Mouse (Mus musculus) limb, embryonic 15.5 days (tissue): ENCODE measurements around the gene Hephl1. TPM values are rescaled to one million over a fixed set of nuclear protein-coding genes. Genes with fewer than 3 reads are reported as not detected.

ENCODE experiments used
- ATAC-seq: fragments of 200-750 bp; cut with Nextera tagmentation; 2 replicates; pipeline ENCODE4 v1.8.0; 2017; ENCODE audit warnings: low read depth, moderate TSS enrichment; ENCODE audit not compliant: insufficient number of reproducible peaks, low FRiP score, low TSS enrichment
- H3K27ac ChIP-seq: fragments of 300-500 bp; sonication (generic); 2 replicates; pipeline ENCODE4 v1.5.1; 2015; ENCODE audit warnings: moderate library complexity, mild to moderate bottlenecking, inconsistent platforms
- H3K27me3 ChIP-seq: fragments of 300-500 bp; sonication (generic); 2 replicates; pipeline ENCODE4 v1.6.1; 2015; ENCODE audit warnings: inconsistent platforms
- H3K36me3 ChIP-seq: fragments of 300-500 bp; sonication (generic); 2 replicates; pipeline ENCODE4 v1.6.1; 2015; ENCODE audit warnings: inconsistent platforms
- H3K4me1 ChIP-seq: fragments of 300-500 bp; sonication (generic); 2 replicates; pipeline ENCODE4 v1.6.1; 2015; ENCODE audit warnings: inconsistent platforms
- H3K4me2 ChIP-seq: fragments of 300-500 bp; sonication (generic); 2 replicates; pipeline ENCODE4 v1.6.1; 2015; ENCODE audit warnings: mild to moderate bottlenecking, inconsistent platforms
- H3K4me3 ChIP-seq: fragments of 300-500 bp; sonication (generic); 2 replicates; pipeline ENCODE4 v1.5.1; 2015; ENCODE audit warnings: mild to moderate bottlenecking, inconsistent platforms
- H3K9ac ChIP-seq: fragments of 300-500 bp; sonication (generic); 2 replicates; pipeline ENCODE4 v1.6.1; 2015; ENCODE audit warnings: inconsistent platforms
- H3K9me3 ChIP-seq: fragments of 300-500 bp; sonication (generic); 2 replicates; pipeline ENCODE4 v1.6.1; 2016; ENCODE audit warnings: inconsistent platforms
- WGBS: fragments of 180-500 bp; shearing (Covaris S2); methylation state at CpG from one replicate; pipeline ENCODE4 v1.1.7; 2015; 5-methylcytosine and 5-hydroxymethylcytosine counted together
- polyA plus RNA-seq: library from polyadenylated mRNA; unstranded; fragments of >200 nt; fragmentation: Nextera tagmentation; extraction: Ambion mirVana; gene quantifications from 2 replicates; pipeline ENCODE4 v1.2.1, GENCODE M21; 2015

Gene Hephl1
- polyA plus RNA-seq, 1 experiment from 2014 or later = 0.17 TPM

DNA sequence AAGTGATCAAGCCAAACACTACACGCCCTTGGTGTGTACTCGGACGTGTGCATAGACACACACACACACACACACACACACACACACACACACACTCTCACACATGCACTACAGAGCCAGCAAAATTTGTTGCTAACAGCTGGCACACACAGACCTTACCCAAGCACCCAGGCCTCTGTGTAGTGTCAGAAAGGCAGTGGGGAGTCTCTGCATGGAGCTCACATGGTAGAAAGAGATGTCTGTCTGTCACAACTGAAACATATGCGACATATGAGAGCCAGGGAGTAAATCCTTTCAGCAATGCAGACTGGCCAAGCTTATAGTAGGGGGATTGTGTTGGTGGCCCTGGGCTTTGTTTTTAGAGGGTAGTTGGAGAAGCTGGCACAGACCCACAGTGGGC is 79.1 kb downstream of the Hephl1 start:
- Histone ChIP-seq H3K36me3 (no peaks in the 10 kb centered on the region), H3K27me3 (no peaks in the 10 kb centered on the region), H3K27ac (no peak overlapping the region), H3K9me3 (no peaks in the 10 kb centered on the region), H3K4me2 (no peak overlapping the region), H3K9ac (no peak overlapping the region), H3K4me1 (peaks cover 3% of the 10 kb centered on the region; the same call in 1 of the 2 replicates), H3K4me3 (no peak overlapping the region)
- no peak for ATAC-seq
- 93% methylated on average over 4 of the region's 4 CpGs for WGBS

DNA sequence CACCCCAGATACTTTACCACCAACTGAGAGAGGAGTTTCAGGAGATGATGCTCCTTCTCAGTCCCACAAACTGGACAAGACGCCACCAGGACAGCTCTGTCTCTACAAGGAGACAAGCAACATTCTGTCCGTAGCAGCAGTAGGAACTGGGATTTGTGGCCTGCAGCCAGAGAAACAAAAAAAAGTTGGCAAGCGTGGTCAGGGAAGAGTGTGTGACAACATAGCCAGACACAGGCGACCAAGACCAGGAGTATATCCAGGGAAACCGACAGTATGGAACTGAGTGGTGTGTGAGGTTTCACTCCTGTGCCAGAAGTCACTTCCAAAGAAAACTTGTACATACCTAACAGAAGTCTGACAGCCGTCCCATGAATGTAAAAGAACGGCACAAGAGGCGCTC is 81.1 kb downstream of the Hephl1 start:
- ATAC-seq = no peak; the same call in 1 of the 2 replicates
- H3K36me3 ChIP-seq = 0 out of 2 replicates have a peak, but pooled peaks cover 5% of the 10 kb centered on the region
- no peak overlapping the region for H3K4me2 ChIP-seq
- no peak overlapping the region; the same call in 1 of the 2 replicates for H3K27ac ChIP-seq
- H3K9ac ChIP-seq = no peak overlapping the region
- H3K9me3 ChIP-seq = no peaks in the 10 kb centered on the region
- peaks cover 3% of the 10 kb centered on the region; the same call in 1 of the 2 replicates for H3K4me1 ChIP-seq
- WGBS = 49% methylated on average over 8 of the region's 8 CpGs
- no peak overlapping the region for H3K4me3 ChIP-seq
- no peaks in the 10 kb centered on the region for H3K27me3 ChIP-seq

DNA sequence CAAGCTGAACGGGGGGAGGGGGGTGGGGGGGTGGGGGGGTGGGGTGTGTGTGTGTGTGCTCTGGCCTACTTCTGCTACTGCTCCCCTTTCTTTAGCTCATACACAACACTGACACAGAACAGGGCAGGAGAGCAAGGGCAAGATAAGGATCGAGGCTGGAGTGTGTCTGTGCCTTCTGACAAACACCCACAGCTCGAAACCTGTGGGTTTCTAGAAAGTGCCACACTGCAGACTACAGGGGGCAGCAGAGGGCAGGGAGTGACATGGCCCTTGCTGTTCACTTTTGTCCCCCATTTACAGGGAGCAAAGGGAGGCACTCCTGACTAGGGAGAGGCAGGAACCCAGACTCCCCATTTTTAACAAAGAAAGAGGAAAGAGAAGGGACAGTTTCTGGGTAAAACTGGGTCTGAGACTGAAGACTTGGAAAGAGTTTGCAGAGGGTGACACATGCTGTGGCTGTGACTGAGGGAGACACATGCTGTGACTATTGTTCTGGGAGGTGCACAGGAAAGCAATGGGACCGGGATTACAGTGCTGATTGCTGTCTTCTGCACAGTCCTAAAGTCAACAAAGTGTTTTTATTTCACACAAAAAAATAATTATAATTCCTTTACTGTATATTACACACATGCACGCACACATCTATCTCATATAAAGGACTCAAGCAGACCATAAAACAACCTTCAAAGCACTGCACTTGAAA is 82.7 kb downstream of the Hephl1 start:
- Histone ChIP-seq H3K27ac (no peak overlapping the region), H3K4me3 (no peak overlapping the region), H3K9ac (no peak overlapping the region), H3K4me1 (peaks cover 3% of the 10 kb centered on the region; the same call in 1 of the 2 replicates), H3K36me3 (0 out of 2 replicates have a peak, but pooled peaks cover 5% of the 10 kb centered on the region), H3K27me3 (no peaks in the 10 kb centered on the region), H3K9me3 (no peaks in the 10 kb centered on the region), H3K4me2 (no peak overlapping the region)
- WGBS = 50% methylated on average over 5 of the region's 5 CpGs
- ATAC-seq = no peak

DNA sequence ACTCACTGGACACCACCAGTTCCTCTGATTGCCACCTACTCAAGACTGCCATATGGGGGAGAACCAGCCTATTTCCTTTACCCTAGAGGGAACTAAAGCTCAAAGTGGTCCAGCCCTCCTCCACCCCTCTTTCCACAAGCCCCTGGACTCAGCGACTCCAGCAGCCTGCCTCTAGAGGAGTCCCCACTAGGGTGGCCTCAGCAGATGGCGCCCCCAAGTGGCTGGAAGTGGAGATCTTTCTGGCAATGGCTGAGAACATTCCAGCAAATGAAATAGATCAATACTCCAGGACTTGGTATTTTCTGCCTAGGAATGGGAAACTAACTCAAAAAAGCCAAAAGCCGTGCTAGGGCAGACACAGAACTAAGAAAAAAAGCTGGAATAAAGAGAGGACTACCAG is 84.2 kb downstream of the Hephl1 start:
- H3K4me3 ChIP-seq = no peak overlapping the region
- ATAC-seq = no peak
- no peaks in the 10 kb centered on the region for H3K27me3 ChIP-seq
- peaks cover 3% of the 10 kb centered on the region; the same call in 1 of the 2 replicates for H3K4me1 ChIP-seq
- 73% methylated on average over 3 of the region's 3 CpGs for WGBS
- H3K27ac ChIP-seq = no peak overlapping the region
- no peaks in the 10 kb centered on the region for H3K9me3 ChIP-seq
- H3K36me3 ChIP-seq = 0 out of 2 replicates have a peak, but pooled peaks cover 5% of the 10 kb centered on the region
- H3K4me2 ChIP-seq = no peak overlapping the region
- H3K9ac ChIP-seq = no peak overlapping the region

DNA sequence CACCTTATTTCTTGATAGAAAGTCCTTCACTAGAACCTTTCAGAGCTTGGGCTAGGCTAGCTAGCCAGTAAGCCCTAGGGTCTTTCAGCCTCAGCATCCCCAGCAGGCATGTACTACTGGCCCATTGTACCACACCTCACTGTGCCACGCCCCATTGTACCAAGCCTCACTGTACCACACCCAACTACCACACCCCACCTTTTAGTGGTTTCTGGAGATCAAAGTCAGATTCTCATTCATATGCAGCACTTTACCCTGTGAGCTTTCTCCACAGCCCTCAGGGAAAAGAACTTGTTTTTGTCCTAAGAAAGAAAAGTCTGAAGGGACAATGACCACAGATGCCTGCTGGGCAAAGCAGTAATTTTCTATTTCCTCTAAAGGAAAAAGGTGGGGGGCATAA is 88.9 kb downstream of the Hephl1 start:
- H3K9ac ChIP-seq = no peak overlapping the region
- H3K4me1 ChIP-seq = no peaks in the 10 kb centered on the region
- peaks cover 13% of the 10 kb centered on the region for H3K36me3 ChIP-seq
- 85% methylated on average over 1 of the region's 1 CpGs for WGBS
- no peaks in the 10 kb centered on the region for H3K27me3 ChIP-seq
- no peaks in the 10 kb centered on the region for H3K9me3 ChIP-seq
- no peak overlapping the region for H3K4me2 ChIP-seq
- H3K4me3 ChIP-seq = no peak overlapping the region
- no peak overlapping the region for H3K27ac ChIP-seq
- ATAC-seq = no peak

DNA sequence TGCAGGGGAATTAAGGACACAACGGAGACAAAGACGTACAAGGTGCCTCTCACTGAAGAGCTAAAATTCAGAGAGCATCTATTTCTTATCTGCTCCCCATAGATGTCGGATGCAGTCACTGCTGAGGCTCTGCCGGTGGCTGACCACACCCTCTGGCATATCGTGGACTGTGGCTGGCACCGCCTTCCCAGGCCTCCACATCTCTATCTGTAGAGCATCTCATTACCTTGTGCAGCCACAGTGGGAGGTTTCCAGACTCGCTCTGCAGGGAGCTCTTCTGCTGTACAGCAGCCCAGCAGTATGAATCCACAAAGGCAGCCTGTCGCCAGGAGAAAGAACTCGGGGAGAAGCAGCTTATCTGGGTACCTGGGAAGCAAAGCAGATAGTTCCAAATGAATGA is 90.8 kb downstream of the Hephl1 start:
- Histone ChIP-seq H3K4me1 (no peaks in the 10 kb centered on the region), H3K9me3 (no peaks in the 10 kb centered on the region), H3K27ac (no peak overlapping the region), H3K27me3 (no peaks in the 10 kb centered on the region), H3K9ac (no peak overlapping the region), H3K4me3 (no peak overlapping the region), H3K36me3 (peaks cover 10% of the 10 kb centered on the region), H3K4me2 (no peak overlapping the region)
- no peak for ATAC-seq
- WGBS = 82% methylated on average over 9 of the region's 9 CpGs

DNA sequence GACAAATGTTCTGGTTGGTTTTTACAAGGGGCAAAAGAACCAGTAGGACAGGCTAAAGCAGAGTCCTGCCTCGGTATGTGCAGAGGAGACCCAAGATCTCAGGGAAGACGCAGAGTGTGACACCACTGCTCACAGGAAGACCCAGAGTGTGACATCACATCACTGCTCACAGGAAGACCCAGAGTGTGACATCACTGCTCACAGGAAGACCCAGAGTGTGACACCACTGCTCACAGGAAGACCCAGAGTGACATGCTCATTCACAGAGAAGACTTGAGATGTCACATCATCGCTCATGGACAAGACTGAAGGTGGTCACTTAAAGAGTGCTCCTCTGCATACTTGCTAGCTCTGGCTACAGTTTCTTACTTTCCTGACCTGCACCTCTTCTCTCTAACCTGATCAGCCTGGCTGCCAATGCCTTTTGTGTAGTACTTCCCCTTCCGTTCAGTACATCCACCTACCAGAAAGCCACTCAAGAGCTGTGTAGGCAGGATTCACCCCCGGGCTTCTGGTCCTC is 91.3 kb downstream of the Hephl1 start:
- peaks cover 8% of the 10 kb centered on the region for H3K36me3 ChIP-seq
- ATAC-seq = no peak
- no peak overlapping the region for H3K9ac ChIP-seq
- WGBS = 88% methylated on average over 5 of the region's 5 CpGs
- no peak overlapping the region for H3K4me3 ChIP-seq
- no peaks in the 10 kb centered on the region for H3K9me3 ChIP-seq
- H3K4me1 ChIP-seq = no peaks in the 10 kb centered on the region
- H3K27me3 ChIP-seq = no peaks in the 10 kb centered on the region
- no peak overlapping the region for H3K27ac ChIP-seq
- no peak overlapping the region for H3K4me2 ChIP-seq

DNA sequence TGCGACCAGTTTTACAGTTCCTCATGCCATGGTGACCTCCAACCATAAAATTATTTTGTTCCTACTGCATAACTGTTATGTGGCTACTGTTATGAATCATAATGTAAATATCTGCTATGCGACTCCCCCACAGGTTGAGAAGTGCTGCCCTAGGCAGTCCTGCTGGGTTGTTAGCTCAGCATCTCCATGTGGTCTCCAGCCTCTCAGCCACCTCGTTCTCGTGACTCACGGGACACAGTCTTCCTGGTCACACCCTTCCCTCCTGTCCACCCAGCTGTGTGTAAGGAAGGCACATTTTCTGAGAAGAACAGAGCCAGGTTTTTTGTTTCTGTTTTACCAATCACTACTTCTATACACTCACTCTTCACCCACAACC is 93.2 kb downstream of the Hephl1 start:
- Histone ChIP-seq H3K9ac (no peak overlapping the region), H3K36me3 (peaks cover 8% of the 10 kb centered on the region), H3K9me3 (no peaks in the 10 kb centered on the region), H3K27ac (no peak overlapping the region), H3K27me3 (no peaks in the 10 kb centered on the region), H3K4me1 (peaks cover 3% of the 10 kb centered on the region; the same call in 1 of the 2 replicates), H3K4me2 (no peak overlapping the region), H3K4me3 (no peak overlapping the region)
- ATAC-seq = no peak
- WGBS = 74% methylated on average over 5 of the region's 5 CpGs

DNA sequence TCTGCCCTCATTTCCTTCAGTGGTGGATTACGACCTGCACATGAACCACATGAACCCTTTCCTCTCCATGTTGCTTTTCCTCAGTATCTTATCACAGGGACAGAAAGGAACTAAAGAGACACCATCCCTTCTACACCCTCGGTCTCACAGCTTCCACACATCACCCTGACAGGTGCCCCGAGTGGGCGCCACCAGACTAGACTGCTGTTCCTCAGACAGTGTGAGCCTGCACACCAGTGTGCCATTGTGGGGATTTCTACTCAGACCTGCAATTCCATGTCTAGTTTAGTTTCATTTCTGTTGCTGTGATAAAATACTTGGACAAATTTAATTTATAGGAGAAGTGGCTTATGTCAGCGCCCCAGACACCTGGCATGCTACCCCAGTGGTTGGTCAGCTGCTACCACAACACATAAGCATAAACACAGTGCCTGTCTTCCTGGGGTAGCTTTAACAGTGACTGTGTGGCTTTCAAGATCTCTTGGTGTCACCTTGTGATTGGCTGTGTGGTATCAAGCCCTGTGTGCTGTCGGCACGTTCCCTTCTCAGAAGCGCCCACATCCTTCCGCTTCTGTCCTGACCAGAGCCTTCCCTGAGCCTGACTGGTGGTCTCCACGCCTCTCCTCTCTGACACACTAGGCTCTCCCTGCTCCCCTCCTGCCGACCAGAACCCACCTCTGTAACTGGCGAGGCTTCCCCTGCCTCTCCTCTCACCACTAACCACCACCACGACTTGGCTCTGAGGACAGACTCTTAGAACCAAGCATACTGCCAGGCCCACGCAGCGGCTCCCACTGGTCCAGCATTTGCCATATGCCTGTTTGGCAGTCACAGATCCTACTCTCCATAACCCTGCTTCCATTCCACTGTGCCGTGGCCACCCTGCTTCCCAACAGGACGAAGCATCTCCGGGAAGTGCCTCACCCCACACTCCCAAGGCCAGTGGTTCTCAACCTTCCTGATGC is 93.8 kb downstream of the Hephl1 start:
- Histone ChIP-seq H3K27me3 (no peaks in the 10 kb centered on the region), H3K9me3 (no peaks in the 10 kb centered on the region), H3K9ac (no peak overlapping the region), H3K4me2 (no peak overlapping the region), H3K27ac (no peak overlapping the region), H3K36me3 (peaks cover 8% of the 10 kb centered on the region), H3K4me3 (no peak overlapping the region), H3K4me1 (peaks cover 4% of the 10 kb centered on the region; the same call in 1 of the 2 replicates)
- 82% methylated on average over 18 of the region's 18 CpGs for WGBS
- ATAC-seq = no peak

DNA sequence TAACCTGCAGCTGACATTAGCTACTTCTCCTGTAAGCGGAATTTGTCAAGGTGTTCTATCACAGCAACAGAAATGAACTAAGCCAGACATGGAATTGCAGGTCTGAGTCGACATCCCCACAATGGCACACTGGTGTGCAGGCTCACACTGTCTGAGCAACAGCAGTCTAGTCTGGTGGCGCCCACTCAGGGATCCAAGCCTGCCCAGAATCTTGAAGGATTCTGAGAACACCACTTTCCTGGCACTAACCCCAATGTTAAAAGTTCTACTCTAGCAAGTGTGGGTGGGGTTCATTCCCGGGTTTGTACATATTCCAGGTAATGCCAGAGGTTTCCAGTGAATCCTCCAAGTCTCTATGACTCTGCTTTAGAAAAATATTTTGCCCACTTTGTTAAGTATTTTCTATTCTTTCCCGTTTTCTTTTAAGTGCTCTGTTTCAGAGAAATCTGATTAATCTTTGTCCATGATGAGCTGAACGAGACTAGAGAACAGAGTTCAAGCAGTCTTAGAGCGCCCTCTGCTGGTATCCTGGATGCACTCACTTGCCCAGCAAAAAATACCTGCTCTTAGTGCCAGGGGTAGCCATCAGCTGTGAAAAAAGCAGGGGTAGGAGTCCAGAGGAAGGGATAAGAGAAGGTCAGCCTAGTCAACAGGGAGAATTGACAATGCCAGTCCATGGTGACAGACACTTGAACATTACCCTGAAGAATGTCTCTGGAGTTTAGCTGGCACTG is 96.5 kb downstream of the Hephl1 start:
- H3K9me3 ChIP-seq = no peaks in the 10 kb centered on the region
- peaks cover 5% of the 10 kb centered on the region; the same call in 1 of the 2 replicates for H3K36me3 ChIP-seq
- H3K27me3 ChIP-seq = no peaks in the 10 kb centered on the region
- 57% methylated on average over 7 of the region's 7 CpGs for WGBS
- H3K4me1 ChIP-seq = peaks cover 4% of the 10 kb centered on the region; the same call in 1 of the 2 replicates
- H3K4me2 ChIP-seq = no peak overlapping the region
- H3K4me3 ChIP-seq = no peak overlapping the region
- ATAC-seq = no peak
- H3K27ac ChIP-seq = no peak overlapping the region
- no peak overlapping the region for H3K9ac ChIP-seq

DNA sequence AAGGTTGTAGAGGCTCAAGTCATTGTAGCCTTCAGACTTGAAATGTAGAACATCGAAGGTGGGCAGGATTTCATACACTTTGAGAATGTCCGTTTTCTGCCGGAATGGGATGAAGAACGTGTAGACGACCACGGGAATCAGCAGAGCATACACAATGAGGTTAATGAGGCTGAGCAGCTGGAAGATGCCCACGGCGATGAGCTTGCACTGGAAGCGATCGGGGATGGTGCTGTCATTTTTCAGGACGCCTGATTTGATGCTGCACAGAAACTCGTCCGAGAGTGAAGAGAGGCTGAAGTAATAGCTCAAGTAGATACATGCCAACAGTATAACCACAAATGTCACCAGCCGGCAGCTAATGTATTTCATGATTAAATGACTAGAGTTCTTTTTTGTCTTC is 104.3 kb downstream of the Hephl1 start:
- Histone ChIP-seq H3K9ac (no peak overlapping the region), H3K4me3 (no peak overlapping the region), H3K4me2 (no peak overlapping the region), H3K4me1 (peaks cover 9% of the 10 kb centered on the region), H3K36me3 (peaks cover 22% of the 10 kb centered on the region), H3K27me3 (no peaks in the 10 kb centered on the region), H3K9me3 (no peaks in the 10 kb centered on the region), H3K27ac (no peak overlapping the region)
- ATAC-seq = no peak
- 93% methylated on average over 14 of the region's 14 CpGs for WGBS
